Mouse (Mus musculus): ENCODE data around the gene Polr1d.

The Polr1d gene

GRCm38 (mm10) chr5:147090256-147090963, 13.6 kb downstream of the Polr1d start:
- DNase-seq, result no peak

- DNase-seq, result no peak
Measured at GRCm38 (mm10) chr5:147092448-147092847, 15.6 kb downstream of the Polr1d start.

GRCm38 (mm10) chr5:147094296-147094695, 17.4 kb downstream of the Polr1d start:
- no peak for DNase-seq

GRCm38 (mm10) chr5:147096586-147096985, 19.7 kb downstream of the Polr1d start:
- DNase-seq, result no peak

- no peak for DNase-seq
Measured at GRCm38 (mm10) chr5:147098667-147099066, 21.8 kb downstream of the Polr1d start.

- no peak for DNase-seq
Measured at GRCm38 (mm10) chr5:147100180-147100579, 23.3 kb downstream of the Polr1d start.

GRCm38 (mm10) chr5:147102295-147102694, 25.4 kb downstream of the Polr1d start:
- no peak for DNase-seq

- no peak for DNase-seq
Measured at GRCm38 (mm10) chr5:147107276-147107675, 30.4 kb downstream of the Polr1d start.

GRCm38 (mm10) chr5:147108861-147109591, 32.2 kb downstream of the Polr1d start:
- DNase-seq, result no peak

- DNase-seq, result no peak
Measured at GRCm38 (mm10) chr5:147114738-147115137, 37.9 kb downstream of the Polr1d start.

- no peak for DNase-seq
Measured at GRCm38 (mm10) chr5:147115631-147116030, 38.8 kb downstream of the Polr1d start.

- no peak for DNase-seq
Measured at GRCm38 (mm10) chr5:147117027-147117426, 40.2 kb downstream of the Polr1d start.

GRCm38 (mm10) chr5:147121146-147121545, 44.3 kb downstream of the Polr1d start:
- no peak for DNase-seq

- no peak for DNase-seq
Measured at GRCm38 (mm10) chr5:147124794-147125193, 47.9 kb downstream of the Polr1d start.

GRCm38 (mm10) chr5:147125542-147126185, 48.8 kb downstream of the Polr1d start:
- no peak for DNase-seq

GRCm38 (mm10) chr5:147127860-147128259, 51.0 kb downstream of the Polr1d start:
- no peak for DNase-seq

GRCm38 (mm10) chr5:147129484-147129883, 52.6 kb downstream of the Polr1d start:
- DNase-seq, result no peak

GRCm38 (mm10) chr5:147131912-147132311, 55.1 kb downstream of the Polr1d start:
- DNase-seq, result no peak

- DNase-seq, result no peak
Measured at GRCm38 (mm10) chr5:147133662-147134061, 56.8 kb downstream of the Polr1d start.

GRCm38 (mm10) chr5:147134341-147135088, 57.7 kb downstream of the Polr1d start:
- no peak for DNase-seq

GRCm38 (mm10) chr5:147135089-147135446, 58.2 kb downstream of the Polr1d start:
- no peak for DNase-seq

GRCm38 (mm10) chr5:147135994-147136393, 59.1 kb downstream of the Polr1d start:
- DNase-seq, result no peak

- no peak for DNase-seq
Measured at GRCm38 (mm10) chr5:147147340-147147739, 70.5 kb downstream of the Polr1d start.
